Mouse (Mus musculus) retina, adult 2 months (tissue): ENCODE results near the gene Clybl.

Experiments used
- DNase-seq: peaks from one replicate; pipeline ENCODE4 v3.0.0-alpha.2; 2012; ENCODE audit warnings: low read depth, low spot score

The Clybl gene

DNA sequence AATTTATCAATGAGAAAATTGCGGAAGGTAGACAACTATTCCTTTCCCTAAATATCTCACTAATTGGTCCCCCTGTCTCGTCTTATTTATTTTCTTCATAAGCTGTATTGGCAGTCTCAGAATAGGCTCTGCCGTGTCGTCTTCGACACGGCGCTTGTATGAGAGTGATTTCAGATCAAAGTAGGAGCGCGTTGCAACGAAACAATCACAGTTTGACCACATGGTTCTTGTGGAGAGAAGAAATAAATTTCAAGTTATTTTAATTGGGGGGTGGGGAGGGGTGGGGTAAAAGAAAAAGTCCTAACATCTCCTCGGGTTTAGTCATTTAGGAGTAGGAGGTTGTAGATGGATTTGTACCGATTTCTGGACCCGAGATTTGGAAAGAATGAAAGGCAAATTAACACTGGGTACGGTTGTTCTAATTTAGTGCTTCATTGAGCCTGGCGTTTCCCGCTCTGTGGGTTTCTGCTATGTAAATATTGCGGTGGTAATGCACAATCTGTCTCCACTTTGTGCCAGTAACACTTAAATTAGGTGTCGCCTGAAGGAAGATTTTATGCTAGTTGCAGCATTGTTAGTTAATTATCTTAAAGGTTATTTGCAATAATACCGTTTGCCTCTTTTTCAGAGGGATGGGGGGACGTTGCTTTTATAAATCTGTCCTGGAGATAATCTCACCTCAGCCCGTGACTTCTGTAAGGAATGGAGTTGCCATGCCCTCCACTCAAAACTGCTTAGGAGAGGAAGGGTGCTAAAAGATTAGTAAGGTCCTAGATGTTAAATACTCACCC, 203.1 kb downstream of the Clybl start:
- DNase-seq: no peak

GRCm38 (mm10) chr14:122385238-122385534, 203.7 kb downstream of the Clybl start:
- DNase-seq: no peak

- DNase-seq: no peak
Observed at GRCm38 (mm10) chr14:122385758-122386157, 204.3 kb downstream of the Clybl start.

GRCm38 (mm10) chr14:122386281-122387130, 205.0 kb downstream of the Clybl start:
- no peak for DNase-seq

- no peak for DNase-seq
Observed at GRCm38 (mm10) chr14:122387781-122388180, 206.3 kb downstream of the Clybl start.

DNA sequence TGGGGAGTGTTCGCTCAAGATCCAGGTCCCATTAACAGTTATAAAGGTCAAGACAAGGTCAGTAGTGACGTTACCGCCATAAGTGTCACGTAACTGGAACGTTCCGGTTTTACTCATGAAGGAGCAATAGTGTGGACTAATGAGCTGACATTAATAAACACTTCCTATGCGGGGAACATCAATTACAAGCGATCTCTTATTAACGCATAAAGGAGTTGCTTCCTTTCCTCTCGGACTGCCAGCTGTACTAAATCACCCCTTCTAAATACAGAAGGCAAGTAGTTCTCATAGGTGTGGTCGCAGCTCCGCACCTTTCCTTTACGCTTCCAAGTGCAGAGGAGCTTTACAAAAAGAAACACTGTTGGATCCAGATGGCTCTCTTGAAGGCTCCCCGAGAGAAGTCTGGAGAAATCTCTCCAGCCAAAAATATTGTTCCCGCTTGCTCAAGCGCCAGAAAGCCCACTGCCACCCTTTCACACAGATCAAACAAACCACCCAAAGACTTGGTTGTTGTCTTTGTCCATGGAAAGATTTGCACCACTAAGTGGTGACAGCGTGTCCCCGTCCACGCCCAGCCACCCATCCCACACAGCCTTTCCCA, 207.0 kb downstream of the Clybl start:
- DNase-seq: no peak

DNA sequence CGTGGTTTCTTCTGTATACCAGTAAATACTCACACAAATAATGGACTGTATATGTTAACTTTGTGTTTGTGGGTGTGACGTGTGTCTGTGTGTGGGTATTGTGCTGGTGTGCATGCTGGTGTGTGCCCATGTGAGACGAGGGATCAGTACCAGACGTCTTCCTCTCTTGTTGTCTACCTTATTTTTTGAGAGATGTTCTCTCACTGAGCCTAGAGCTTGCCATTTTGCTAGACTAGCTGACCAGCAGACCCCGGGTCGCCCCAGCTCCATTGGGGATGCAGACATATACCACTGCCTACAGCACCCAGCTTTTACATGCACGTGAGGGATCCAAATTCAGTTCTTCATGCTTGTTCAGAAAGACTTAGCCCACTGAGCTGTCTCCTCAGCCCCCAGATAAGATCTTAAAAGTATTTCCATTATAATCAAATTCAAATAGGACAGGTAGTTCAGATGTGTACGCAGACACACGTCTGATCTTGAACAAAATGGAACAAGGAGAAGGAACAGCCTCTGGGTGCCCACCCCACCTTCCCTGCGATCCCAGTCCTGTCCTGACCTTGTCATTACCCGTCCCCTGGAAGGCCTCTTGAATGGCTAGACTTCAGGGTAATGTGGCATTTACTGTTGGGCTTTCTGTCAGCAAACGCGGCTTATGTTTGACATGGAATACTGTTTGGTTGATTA, 208.3 kb downstream of the Clybl start:
- DNase-seq: no peak

- no peak for DNase-seq
Observed at GRCm38 (mm10) chr14:122390935-122391334, 209.4 kb downstream of the Clybl start.

DNA sequence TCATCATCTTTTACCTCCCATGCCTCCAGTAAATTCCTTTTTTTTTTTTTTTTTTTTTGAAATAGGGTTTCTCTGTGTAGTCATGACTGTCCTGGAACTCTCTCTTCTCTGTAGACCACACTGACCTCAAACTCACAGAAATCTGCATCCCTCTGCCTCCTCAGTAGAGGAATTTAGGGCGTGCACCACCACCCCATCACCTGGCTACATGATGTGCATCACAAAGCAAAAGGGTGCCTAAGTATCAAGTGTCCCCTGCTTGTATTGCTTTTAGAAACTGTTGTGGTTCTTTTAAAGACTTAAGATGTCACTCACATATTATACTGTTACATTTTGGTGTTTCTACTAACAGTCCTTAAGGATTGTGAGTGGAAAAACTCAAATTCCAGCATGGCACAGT, 211.6 kb downstream of the Clybl start:
- DNase-seq: no peak

- no peak for DNase-seq
Observed at GRCm38 (mm10) chr14:122398676-122399075, 217.2 kb downstream of the Clybl start.

- no peak for DNase-seq
Observed at GRCm38 (mm10) chr14:122399906-122400305, 218.4 kb downstream of the Clybl start.

DNA sequence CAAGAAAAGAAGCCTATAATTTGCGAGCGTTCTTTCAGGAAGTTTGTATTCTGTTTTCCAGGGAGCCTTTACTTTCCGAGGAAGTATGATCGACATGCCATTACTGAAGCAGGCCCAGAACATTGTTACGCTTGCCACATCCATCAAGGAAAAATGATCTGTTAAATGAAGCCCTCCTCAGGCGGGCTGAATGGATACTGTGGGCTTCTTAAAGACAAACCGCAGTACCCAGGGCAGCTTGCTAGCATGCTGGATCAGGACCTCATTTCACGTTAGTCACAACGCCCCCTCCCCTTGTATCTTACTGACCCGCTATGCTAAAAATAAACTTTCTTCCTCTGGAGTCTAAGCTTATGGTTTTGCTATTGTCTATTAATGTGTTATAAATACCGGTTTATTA, 220.4 kb downstream of the Clybl start:
- DNase-seq: no peak

- DNase-seq: no peak
Observed at GRCm38 (mm10) chr14:122402716-122403258, 221.3 kb downstream of the Clybl start.

DNA sequence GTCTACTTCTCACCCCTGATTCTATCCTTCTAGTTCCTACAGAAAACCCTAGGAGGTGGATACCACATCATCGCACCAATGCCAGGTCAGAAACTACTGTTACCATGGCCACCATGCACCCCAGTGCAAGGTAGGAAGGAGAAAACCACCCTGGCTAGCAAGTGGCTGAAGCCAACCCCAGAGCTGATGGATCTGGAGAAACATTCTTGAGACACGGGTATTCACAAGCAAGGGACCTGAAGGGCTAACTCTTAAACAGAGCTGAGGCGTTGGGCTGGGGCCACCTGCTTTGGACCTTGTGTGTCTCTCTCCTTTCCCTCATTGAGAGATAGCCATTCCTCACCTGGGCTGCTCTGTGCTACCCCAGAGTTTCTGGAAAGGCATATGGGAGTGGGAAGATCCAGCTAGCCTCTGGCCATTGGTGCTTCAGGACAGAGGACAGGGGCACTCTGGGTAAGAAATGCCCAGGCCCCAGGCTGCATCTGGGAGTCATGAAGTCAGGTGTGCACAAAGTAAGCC, 222.0 kb downstream of the Clybl start:
- no peak for DNase-seq

GRCm38 (mm10) chr14:122404596-122405154, 223.2 kb downstream of the Clybl start:
- no peak for DNase-seq

GRCm38 (mm10) chr14:122405236-122405635, 223.7 kb downstream of the Clybl start:
- no peak for DNase-seq

DNA sequence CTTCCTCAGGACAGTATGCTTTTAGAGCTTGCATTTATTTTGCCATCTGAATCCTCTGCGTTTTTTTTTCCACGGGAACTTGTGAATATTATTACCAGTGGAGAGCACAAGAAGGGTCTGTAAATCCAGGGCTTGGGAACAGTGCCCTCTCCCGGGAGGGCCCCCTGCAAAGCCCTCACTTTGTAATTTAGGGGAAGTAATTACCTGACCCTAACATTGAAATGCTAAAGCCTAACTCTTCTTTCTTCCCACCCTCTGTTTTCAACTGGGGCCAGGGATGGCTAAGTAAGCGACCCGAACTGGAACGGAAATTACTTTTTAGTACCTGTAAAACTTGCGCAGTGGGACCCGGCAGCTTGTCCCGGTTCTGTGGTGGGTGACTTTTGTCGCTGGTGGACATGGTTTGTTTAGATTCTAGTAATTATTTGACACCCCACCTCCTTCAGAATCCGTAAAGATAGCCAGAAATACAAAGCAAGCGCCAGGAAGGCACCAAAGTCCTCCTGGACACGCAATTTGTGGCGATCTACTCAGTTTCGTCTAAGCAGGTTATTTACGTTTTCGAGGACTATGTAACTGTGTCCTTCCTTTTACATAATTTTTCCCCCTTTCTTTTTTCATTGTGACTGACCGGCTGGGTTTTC, 224.5 kb downstream of the Clybl start:
- no peak for DNase-seq

- no peak for DNase-seq
Observed at GRCm38 (mm10) chr14:122406541-122407219, 225.2 kb downstream of the Clybl start.

GRCm38 (mm10) chr14:122412841-122413541, 231.5 kb downstream of the Clybl start:
- DNase-seq: no peak
